Mouse (Mus musculus): ENCODE data around the gene A730049H05Rik.

DNA sequence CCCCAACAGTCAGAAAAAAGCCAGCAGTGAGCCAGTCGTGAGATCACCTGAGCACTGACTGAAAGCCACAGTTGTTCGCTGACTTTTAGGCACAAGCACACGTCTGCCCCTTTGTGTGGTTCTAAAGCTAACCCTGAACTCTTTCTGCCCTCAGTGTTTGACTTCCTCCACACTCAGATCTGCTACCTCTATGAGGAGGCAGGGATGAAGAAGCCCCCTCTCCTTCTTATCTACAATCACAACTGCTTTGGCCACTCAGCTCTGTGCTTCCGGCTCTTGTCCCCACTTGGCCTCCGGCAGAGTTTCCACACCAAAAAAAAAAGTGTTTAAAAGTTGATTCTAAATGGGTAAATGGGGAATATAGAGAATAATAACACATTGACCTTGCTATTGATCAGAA, 59.8 kb downstream of the A730049H05Rik start:
- TF ChIP-seq CTCF (IDR thresholded peaks at IDR 0.05; ENCODE audit: borderline replicate concordance, insufficient read depth, low read depth, low read length) (no peak), POLR2A (IDR thresholded peaks at IDR 0.05; ENCODE audit: borderline replicate concordance, insufficient read depth, low read length) (no peak)

Data from cerebellum, adult 2 months (tissue).